Mouse (Mus musculus) testis, adult 2 months (tissue): ENCODE results near the gene 1700020N01Rik.

Experiments used
- CTCF ChIP-seq: fragments of 200-500 bp; IDR thresholded peaks from 2 replicates; pipeline ENCODE4 v1.5.1; 2012; ENCODE audit warnings: low read depth, mild to moderate bottlenecking, inconsistent platforms, low read length, moderate library complexity; ENCODE audit not compliant: control insufficient read depth, insufficient read depth, insufficient replicate concordance
- POLR2A ChIP-seq: fragments of 200-500 bp; IDR thresholded peaks from 2 replicates; pipeline ENCODE4 v1.6.1; 2012; ENCODE audit warnings: low read depth, mild to moderate bottlenecking, inconsistent platforms, low read length, moderate library complexity; ENCODE audit not compliant: control insufficient read depth

GRCm38 (mm10) chr10:21581546-21581945 is 11.4 kb upstream of the 1700020N01Rik start:
- no peak for TF ChIP-seq CTCF
- no peak for TF ChIP-seq POLR2A
